9 mouse cellular contexts compared by ENCODE assay signal in genomic region chr17:53480433-53480832, GRCm38 (mm10). TPM values are rescaled to one million over a fixed set of nuclear protein-coding genes. Genes with fewer than 3 reads are reported as not detected.
DNase-seq lines count a peak whose midpoint lies in the region; ATAC-seq and TF ChIP-seq lines count a peak whose summit lies in the region.
"Had no signal": no experiment of that assay in that cellular context is flagged by ENCODE, and none has a peak within 500 bp of the region (broad histone marks: within the 10 kb centered on the region; RNA-seq: fewer than 3 reads in every experiment).

No protein-coding gene starts in this region.

- peak overlapping the region; percentile 90 for H3K9ac ChIP-seq in lung, embryonic 14.5 days
- H3K9ac ChIP-seq in embryonic facial prominence, embryonic 15.5 days: no peak overlapping the region
- H3K9ac ChIP-seq in intestine, postnatal 0 days (ENCODE audit: low read depth, low read length): peak overlapping the region; percentile 98
- H3K9ac ChIP-seq in neural tube, embryonic 14.5 days (replicated peaks; ENCODE audit: low read depth, low read length): peak overlapping the region; percentile 77; the same call in 1 of the 2 replicates

- H3K4me3 ChIP-seq in lung, embryonic 14.5 days (ENCODE audit: low read depth, low read length): peak overlapping the region; percentile 93
- peak overlapping the region; percentile 92 for H3K4me3 ChIP-seq in embryonic facial prominence, embryonic 15.5 days (replicated peaks)
- H3K4me3 ChIP-seq in intestine, postnatal 0 days (ENCODE audit: low read depth, low read length): peak overlapping the region; percentile 95
- H3K4me3 ChIP-seq in neural tube, embryonic 14.5 days (ENCODE audit: low read depth, low read length): peak overlapping the region; percentile 80

- H3K9me3 ChIP-seq in lung, embryonic 14.5 days (ENCODE audit: low read depth, low read length): no peaks in the 10 kb centered on the region
- no peaks in the 10 kb centered on the region for H3K9me3 ChIP-seq in embryonic facial prominence, embryonic 15.5 days (replicated peaks)
- no peaks in the 10 kb centered on the region for H3K9me3 ChIP-seq in intestine, postnatal 0 days (ENCODE audit: control insufficient read depth)
- H3K9me3 ChIP-seq in neural tube, embryonic 14.5 days (ENCODE audit: control insufficient read depth, low read length): no peaks in the 10 kb centered on the region

- ATAC-seq in lung, embryonic 14.5 days (ENCODE audit: insufficient read depth): no peak
- no peak for ATAC-seq in embryonic facial prominence, embryonic 15.5 days (ENCODE audit: insufficient number of reproducible peaks, low FRiP score, low TSS enrichment, low read depth)
- ATAC-seq in intestine, postnatal 0 days: no peak
- no peak for ATAC-seq in neural tube, embryonic 14.5 days (ENCODE audit: low read depth)

- peaks cover 16% of the 10 kb centered on the region for H3K36me3 ChIP-seq in lung, embryonic 14.5 days (ENCODE audit: insufficient read depth)
- H3K36me3 ChIP-seq in embryonic facial prominence, embryonic 15.5 days: peaks cover 6% of the 10 kb centered on the region
- H3K36me3 ChIP-seq in intestine, postnatal 0 days (ENCODE audit: control insufficient read depth, insufficient read depth): no peaks in the 10 kb centered on the region; the same call in 1 of the 2 replicates
- H3K36me3 ChIP-seq in neural tube, embryonic 14.5 days (ENCODE audit: control insufficient read depth, insufficient read depth, low read length): 0 out of 2 replicates have a peak, but pooled peaks cover 1% of the 10 kb centered on the region

- DNase-seq in lung, embryonic 14.5 days: no peak
- DNase-seq in lung, postnatal 4 days: no peak
- no peak for DNase-seq in embryo, embryonic 9.5 days (ENCODE audit: extremely low spot score)
- no peak for DNase-seq in adrenal gland, postnatal 14 days
- DNase-seq in adrenal gland, adult 18-20 months (ENCODE audit: low spot score in 2 of 2): no peak

- WGBS in lung, embryonic 14.5 days: 43% methylated on average over 7 of the region's 7 CpGs
- 44% methylated on average over 7 of the region's 7 CpGs for WGBS in embryonic facial prominence, embryonic 15.5 days
- 38% methylated on average over 7 of the region's 7 CpGs for WGBS in intestine, postnatal 0 days
- 56% methylated on average over 7 of the region's 7 CpGs for WGBS in neural tube, embryonic 14.5 days

- H3K27me3 ChIP-seq in lung, embryonic 14.5 days (ENCODE audit: insufficient read depth, low read length): no peaks in the 10 kb centered on the region
- no peaks in the 10 kb centered on the region for H3K27me3 ChIP-seq in embryonic facial prominence, embryonic 15.5 days
- no peaks in the 10 kb centered on the region for H3K27me3 ChIP-seq in intestine, postnatal 0 days (replicated peaks; ENCODE audit: control insufficient read depth, insufficient read depth, low read length)
- H3K27me3 ChIP-seq in neural tube, embryonic 14.5 days (ENCODE audit: control insufficient read depth, insufficient read depth, low read length): no peaks in the 10 kb centered on the region

- H3K4me1 ChIP-seq in lung, embryonic 14.5 days (ENCODE audit: insufficient read depth): peaks cover 13% of the 10 kb centered on the region
- peaks cover 16% of the 10 kb centered on the region for H3K4me1 ChIP-seq in embryonic facial prominence, embryonic 15.5 days
- peaks cover 6% of the 10 kb centered on the region; the same call in 1 of the 2 replicates for H3K4me1 ChIP-seq in intestine, postnatal 0 days (replicated peaks; ENCODE audit: control insufficient read depth, insufficient read depth, low read length)
- peaks cover 19% of the 10 kb centered on the region for H3K4me1 ChIP-seq in neural tube, embryonic 14.5 days (ENCODE audit: control insufficient read depth, insufficient read depth, low read length)

- peak overlapping the region; percentile 84 for H3K4me2 ChIP-seq in lung, embryonic 14.5 days
- peak overlapping the region; percentile 62 for H3K4me2 ChIP-seq in embryonic facial prominence, embryonic 15.5 days (replicated peaks)
- H3K4me2 ChIP-seq in intestine, postnatal 0 days (replicated peaks; ENCODE audit: low read depth): peak overlapping the region; percentile 74
- peak overlapping the region; percentile 76 for H3K4me2 ChIP-seq in neural tube, embryonic 14.5 days (ENCODE audit: low read depth, low read length)

- TF ChIP-seq CTCF in lung, embryonic 14.5 days (IDR thresholded peaks at IDR 0.05; ENCODE audit: low read depth): no peak
- TF ChIP-seq CTCF in intestine, postnatal 0 days (IDR thresholded peaks at IDR 0.05; ENCODE audit: low read depth): no peak

- H3K27ac ChIP-seq in lung, embryonic 14.5 days (ENCODE audit: low read depth): no peak overlapping the region
- peak overlapping the region; percentile 99; the same call in 1 of the 2 replicates for H3K27ac ChIP-seq in embryonic facial prominence, embryonic 15.5 days (replicated peaks)
- H3K27ac ChIP-seq in intestine, postnatal 0 days (ENCODE audit: low read depth, low read length): 0 out of 2 replicates have a peak overlapping the region, but pooled peaks have one; percentile 100
- H3K27ac ChIP-seq in neural tube, embryonic 14.5 days (ENCODE audit: low read depth, low read length): no peak overlapping the region

RNA-seq across cellular contexts. Expression of gene Rab5a, which starts 1.4 kb away (rescaled TPM):
- 76.9 and 79.3 TPM in 2 replicates for polyA plus RNA-seq in lung, embryonic 14.5 days (2014; fragmentation: Nextera tagmentation; extraction: Ambion mirVana)
- polyA plus RNA-seq in embryonic facial prominence, embryonic 15.5 days (2015; fragmentation: Nextera tagmentation; extraction: Ambion mirVana): 86.6 and 86.7 TPM in 2 replicates
- polyA plus RNA-seq in intestine, postnatal 0 days (2015; fragmentation: Nextera tagmentation; extraction: Ambion mirVana): 74.6 and 77.9 TPM in 2 replicates
- 116 and 120 TPM in 2 replicates for polyA plus RNA-seq in neural tube, embryonic 14.5 days (2014; fragmentation: Nextera tagmentation; extraction: Ambion mirVana)
- total RNA-seq in adrenal gland, postnatal 14 days (2021): 87.1 and 87.4 TPM in 2 replicates
- total RNA-seq in adrenal gland, adult 18-20 months (2021): 100 to 1,000 TPM in 1 of 2 experiments, 10 to 100 TPM in 1; 78.9 to 109 TPM

RNA-seq across cellular contexts. Expression of gene Efhb, which starts 17.3 kb away (rescaled TPM):
- 0.45 and 0.73 TPM in 2 replicates for polyA plus RNA-seq in lung, embryonic 14.5 days (2014; fragmentation: Nextera tagmentation; extraction: Ambion mirVana)
- polyA plus RNA-seq in embryonic facial prominence, embryonic 15.5 days (2015; fragmentation: Nextera tagmentation; extraction: Ambion mirVana): 1.4 and 1.6 TPM in 2 replicates
- polyA plus RNA-seq in intestine, postnatal 0 days (2015; fragmentation: Nextera tagmentation; extraction: Ambion mirVana): 0.38 and 0.48 TPM in 2 replicates
- polyA plus RNA-seq in neural tube, embryonic 14.5 days (2014; fragmentation: Nextera tagmentation; extraction: Ambion mirVana): 0.64 and 0.77 TPM in 2 replicates
- 0.48 and 0.60 TPM in 2 replicates for total RNA-seq in adrenal gland, postnatal 14 days (2021)
- under 1 TPM; 0.19 to 0.40 TPM for total RNA-seq in adrenal gland, adult 18-20 months (2021)

RNA-seq across cellular contexts. Expression of gene Pp2d1, which starts 58.8 kb away (rescaled TPM):
- 0.25 and 0.51 TPM in 2 replicates for polyA plus RNA-seq in lung, embryonic 14.5 days (2014; fragmentation: Nextera tagmentation; extraction: Ambion mirVana)
- polyA plus RNA-seq in embryonic facial prominence, embryonic 15.5 days (2015; fragmentation: Nextera tagmentation; extraction: Ambion mirVana): 0.18 and 0.43 TPM in 2 replicates
- 0.07 and 0.27 TPM in 2 replicates for polyA plus RNA-seq in intestine, postnatal 0 days (2015; fragmentation: Nextera tagmentation; extraction: Ambion mirVana)
- polyA plus RNA-seq in neural tube, embryonic 14.5 days (2014; fragmentation: Nextera tagmentation; extraction: Ambion mirVana): 0.42 and 0.72 TPM in 2 replicates
- total RNA-seq in adrenal gland, postnatal 14 days (2021): not detected in 2 replicates
- total RNA-seq in adrenal gland, adult 18-20 months (2021): not detected
- total RNA-seq: layer of hippocampus, adult 18-20 months had no signal

Comparison
In these comparisons a context has a peak if more than half of its experiments do, and no peak if none do; other contexts are left out.
1. H3K27ac ChIP-seq: peak in embryonic facial prominence, embryonic 15.5 days (single experiment) and intestine, postnatal 0 days (single experiment); none in lung, embryonic 14.5 days (single experiment) and neural tube, embryonic 14.5 days (single experiment).
2. Peak in every context shown above with its lines, with median percentiles within 50 percentile points of each other: H3K4me2 ChIP-seq and H3K4me3 ChIP-seq.